Mouse (Mus musculus) embryonic facial prominence, embryonic 12.5 days (tissue): Measurements from ENCODE around the gene Birc5. TPM values are rescaled to one million over a fixed set of nuclear protein-coding genes. Genes with fewer than 3 reads are reported as not detected.
A peak's percentile ranks its signal among the peaks of the same experiment; 100 is the strongest.
"Not testable (repeated sequence)": the region's sequence is repeated elsewhere in the genome, so short reads cannot be mapped to it uniquely, and the experiment has no call there.

Experiments
- ATAC-seq: fragments of 200-750 bp; cut with Nextera tagmentation; 2 replicates; pipeline ENCODE4 v1.8.0; 2017; ENCODE audit not compliant: insufficient number of reproducible peaks, insufficient read depth, low FRiP score, low TSS enrichment
- H3K27ac ChIP-seq: fragments of 300-500 bp; sonication (generic); 2 replicates; pipeline ENCODE4 v1.5.1; 2016; ENCODE audit warnings: mild to moderate bottlenecking
- H3K27me3 ChIP-seq: fragments of 300-500 bp; sonication (generic); 2 replicates; pipeline ENCODE4 v1.6.1; 2016; ENCODE audit warnings: mild to moderate bottlenecking, moderate library complexity
- H3K36me3 ChIP-seq: fragments of 300-500 bp; sonication (generic); 2 replicates; pipeline ENCODE4 v1.6.1; 2016; ENCODE audit warnings: mild to moderate bottlenecking
- H3K4me1 ChIP-seq: fragments of 300-500 bp; sonication (generic); 2 replicates; pipeline ENCODE4 v1.6.1; 2016
- H3K4me2 ChIP-seq: fragments of 300-500 bp; sonication (generic); replicated peaks from 2 replicates; pipeline ENCODE4 v1.6.1; 2016; ENCODE audit warnings: mild to moderate bottlenecking, moderate library complexity
- H3K4me3 ChIP-seq: fragments of 300-500 bp; sonication (generic); 2 replicates; pipeline ENCODE4 v1.5.1; 2016; ENCODE audit warnings: mild to moderate bottlenecking
- H3K9ac ChIP-seq: fragments of 300-500 bp; sonication (generic); 2 replicates; pipeline ENCODE4 v1.6.1; 2016; ENCODE audit warnings: mild to moderate bottlenecking, moderate library complexity
- H3K9me3 ChIP-seq: fragments of 300-500 bp; sonication (generic); 2 replicates; pipeline ENCODE4 v1.6.1; 2016; ENCODE audit warnings: mild to moderate bottlenecking, moderate library complexity
- WGBS: fragments of 180-500 bp; shearing (Covaris S2); methylation state at CpG from one replicate; pipeline ENCODE4 v1.1.7; 2016; 5-methylcytosine and 5-hydroxymethylcytosine counted together
- polyA plus RNA-seq: library from polyadenylated mRNA; unstranded; fragments of >200 nt; fragmentation: Nextera tagmentation; extraction: Ambion mirVana; gene quantifications from 2 replicates; pipeline ENCODE4 v1.2.1, GENCODE M21; 2016

Gene Birc5
- 312 and 318 TPM in 2 replicates for polyA plus RNA-seq

GRCm38 (mm10) chr11:117848985-117849671 is at the start of gene Birc5:
Gene Birc5 (plus strand): TSS chr11:117849251.
- peak; percentile 81 for ATAC-seq
- H3K4me2 ChIP-seq, result peak within 1 kb of the TSS; percentile 78
- H3K27ac ChIP-seq, result peak within 1 kb of the TSS; percentile 94
- no peaks in the 10 kb centered on the region for H3K9me3 ChIP-seq
- no peaks in the 10 kb centered on the region for H3K27me3 ChIP-seq
- H3K36me3 ChIP-seq, result peaks cover 21% of the 10 kb centered on the region
- peak within 1 kb of the TSS; percentile 86 for H3K9ac ChIP-seq
- WGBS, result under 1% methylated on average over 51 of the region's 51 CpGs
- H3K4me1 ChIP-seq, result peaks cover 27% of the 10 kb centered on the region
- H3K4me3 ChIP-seq, result peak within 1 kb of the TSS; percentile 74

GRCm38 (mm10) chr11:117800038-117800437 is 49.0 kb upstream of the Birc5 start:
- Histone ChIP-seq H3K4me3 (no peak overlapping the region), H3K4me2 (no peak overlapping the region), H3K9me3 (no peaks in the 10 kb centered on the region), H3K27me3 (no peaks in the 10 kb centered on the region), H3K4me1 (peaks cover 8% of the 10 kb centered on the region; the same call in 1 of the 2 replicates), H3K27ac (no peak overlapping the region), H3K9ac (no peak overlapping the region), H3K36me3 (no peaks in the 10 kb centered on the region)
- ATAC-seq, result no peak
- 82% methylated on average over 7 of the region's 7 CpGs for WGBS

- H3K27me3 ChIP-seq, result no peaks in the 10 kb centered on the region
- WGBS, result 58% methylated on average over 7 of the region's 7 CpGs
Observed at GRCm38 (mm10) chr11:117801650-117802049, 47.4 kb upstream of the Birc5 start.

GRCm38 (mm10) chr11:117803166-117803688 is 45.8 kb upstream of the Birc5 start:
- no peaks in the 10 kb centered on the region for H3K9me3 ChIP-seq
- no peaks in the 10 kb centered on the region for H3K27me3 ChIP-seq
- 98% methylated on average over 3 of the region's 3 CpGs for whole genome bisulfite sequencing
- no peak overlapping the region for H3K4me3 ChIP-seq
- H3K9ac ChIP-seq, result no peak overlapping the region
- H3K36me3 ChIP-seq, result no peaks in the 10 kb centered on the region
- H3K4me1 ChIP-seq, result 0 out of 2 replicates have a peak, but pooled peaks cover 3% of the 10 kb centered on the region
- no peak overlapping the region for H3K27ac ChIP-seq
- ATAC-seq, result no peak
- no peak overlapping the region for H3K4me2 ChIP-seq

More at GRCm38 (mm10) chr11:117801650-117802049, 47.4 kb upstream of the Birc5 start:
- no peak overlapping the region for H3K4me2 ChIP-seq
- H3K4me1 ChIP-seq, result peaks cover 8% of the 10 kb centered on the region; the same call in 1 of the 2 replicates
- H3K4me3 ChIP-seq, result no peak overlapping the region
- H3K27ac ChIP-seq, result no peak overlapping the region
- ATAC-seq, result no peak
- H3K9me3 ChIP-seq, result no peaks in the 10 kb centered on the region
- H3K36me3 ChIP-seq, result no peaks in the 10 kb centered on the region
- H3K9ac ChIP-seq, result no peak overlapping the region

- Histone ChIP-seq H3K9ac (no peak overlapping the region), H3K4me2 (no peak overlapping the region), H3K4me3 (no peak overlapping the region), H3K9me3 (no peaks in the 10 kb centered on the region), H3K27me3 (no peaks in the 10 kb centered on the region), H3K27ac (no peak overlapping the region), H3K4me1 (peaks cover 12% of the 10 kb centered on the region), H3K36me3 (no peaks in the 10 kb centered on the region)
- no peak for ATAC-seq
- WGBS, result 92% methylated on average over 6 of the region's 6 CpGs
Observed at GRCm38 (mm10) chr11:117806781-117807180, 42.3 kb upstream of the Birc5 start.

- peak within 1 kb of the TSS; percentile 78 for H3K4me3 ChIP-seq
- under 1% methylated on average over 73 of the region's 75 CpGs for WGBS
- H3K27ac ChIP-seq, result 0 out of 2 replicates have a peak within 1 kb of the TSS, but pooled peaks have one; percentile 38
- H3K36me3 ChIP-seq, result peaks cover 24% of the 10 kb centered on the region
- H3K9me3 ChIP-seq, result no peaks in the 10 kb centered on the region
- no peaks in the 10 kb centered on the region for H3K27me3 ChIP-seq
- ATAC-seq, result peak; percentile 32; the same call in 1 of the 2 replicates
- peak within 1 kb of the TSS; percentile 100 for H3K4me2 ChIP-seq
- peak within 1 kb of the TSS; percentile 67 for H3K9ac ChIP-seq
- peaks cover 12% of the 10 kb centered on the region for H3K4me1 ChIP-seq
Observed at GRCm38 (mm10) chr11:117809407-117810311, 39.4 kb upstream of the Birc5 start, which contains the start of the genes Gm20708 and Syngr2. Gene Gm20708 (plus strand): TSS chr11:117809668. Gene Syngr2 (plus strand): TSS chr11:117809668.

GRCm38 (mm10) chr11:117810401-117811046 is 38.5 kb upstream of the Birc5 start:
- no peaks in the 10 kb centered on the region for H3K9me3 ChIP-seq
- 1% methylated on average over 21 of the region's 21 CpGs for WGBS
- peak overlapping the region; percentile 100 for H3K4me2 ChIP-seq
- peak overlapping the region; percentile 67 for H3K9ac ChIP-seq
- peaks cover 12% of the 10 kb centered on the region for H3K4me1 ChIP-seq
- H3K36me3 ChIP-seq, result peaks cover 31% of the 10 kb centered on the region
- H3K27me3 ChIP-seq, result no peaks in the 10 kb centered on the region
- peak overlapping the region; percentile 78 for H3K4me3 ChIP-seq
- ATAC-seq, result peak; percentile 70
- 0 out of 2 replicates have a peak overlapping the region, but pooled peaks have one; percentile 38 for H3K27ac ChIP-seq

- Histone ChIP-seq H3K36me3 (peaks cover 62% of the 10 kb centered on the region), H3K9me3 (no peaks in the 10 kb centered on the region), H3K4me2 (no peak overlapping the region), H3K4me3 (no peak overlapping the region), H3K4me1 (peaks cover 12% of the 10 kb centered on the region), H3K27ac (no peak overlapping the region), H3K9ac (no peak overlapping the region), H3K27me3 (no peaks in the 10 kb centered on the region)
- WGBS, result 80% methylated on average over 5 of the region's 5 CpGs
- no peak for ATAC-seq
Observed at GRCm38 (mm10) chr11:117813867-117814266, 35.2 kb upstream of the Birc5 start.

- H3K4me2 ChIP-seq, result no peak overlapping the region
- no peak overlapping the region for H3K9ac ChIP-seq
- peaks cover 8% of the 10 kb centered on the region for H3K4me1 ChIP-seq
- no peak overlapping the region for H3K27ac ChIP-seq
- no peaks in the 10 kb centered on the region for H3K9me3 ChIP-seq
- H3K36me3 ChIP-seq, result peaks cover 71% of the 10 kb centered on the region
- H3K4me3 ChIP-seq, result no peak overlapping the region
- WGBS, result 94% methylated on average over 6 of the region's 6 CpGs
- no peaks in the 10 kb centered on the region for H3K27me3 ChIP-seq
- no peak for ATAC-seq
Observed at GRCm38 (mm10) chr11:117814704-117815366, 34.2 kb upstream of the Birc5 start.

GRCm38 (mm10) chr11:117815850-117816249 is 33.2 kb upstream of the Birc5 start:
- peaks cover 82% of the 10 kb centered on the region for H3K36me3 ChIP-seq
- 82% methylated on average over 9 of the region's 9 CpGs for WGBS
- H3K4me2 ChIP-seq, result not testable (repeated sequence)

More at GRCm38 (mm10) chr11:117815850-117816249, 33.2 kb upstream of the Birc5 start:
- not testable (repeated sequence) for ATAC-seq, H3K4me1 ChIP-seq, H3K27ac ChIP-seq, H3K9ac ChIP-seq, H3K9me3 ChIP-seq, H3K4me3 ChIP-seq, H3K27me3 ChIP-seq
